Mouse (Mus musculus) forebrain, embryonic 15.5 days (tissue): ENCODE measurements at regions not wholly inside any gene's neighbourhood (a gene's known extent, or its start where the extent isn't known, plus 50 kb on each side); places are given as distances from the start of the nearest gene placed in this dataset.
"Not testable (repeated sequence)": the region's sequence is repeated elsewhere in the genome, so short reads cannot be mapped to it uniquely, and the experiment has no call there.

ENCODE experiments used
- ATAC-seq: fragments of 200-750 bp; cut with Nextera tagmentation; replicated peaks from 2 replicates; pipeline ENCODE4 v1.8.0; 2017; ENCODE audit warnings: mild to moderate bottlenecking, moderate TSS enrichment, moderate library complexity
- H3K27ac ChIP-seq: fragments of 300-500 bp; sonication (generic); replicated peaks from 2 replicates; pipeline ENCODE4 v1.5.1; 2015; ENCODE audit warnings: mild to moderate bottlenecking, inconsistent platforms
- H3K27me3 ChIP-seq: fragments of 300-500 bp; sonication (generic); 2 replicates; pipeline ENCODE4 v1.6.1; 2015; ENCODE audit warnings: inconsistent platforms
- H3K36me3 ChIP-seq: fragments of 300-500 bp; sonication (generic); 2 replicates; pipeline ENCODE4 v1.6.1; 2015; ENCODE audit warnings: mild to moderate bottlenecking, inconsistent platforms
- H3K4me1 ChIP-seq: fragments of 300-500 bp; sonication (generic); 2 replicates; pipeline ENCODE4 v1.6.1; 2015; ENCODE audit warnings: inconsistent platforms
- H3K4me2 ChIP-seq: fragments of 300-500 bp; sonication (generic); replicated peaks from 2 replicates; pipeline ENCODE4 v1.6.1; 2015; ENCODE audit warnings: mild to moderate bottlenecking, inconsistent platforms
- H3K4me3 ChIP-seq: fragments of 300-500 bp; sonication (generic); 2 replicates; pipeline ENCODE4 v1.5.1; 2015; ENCODE audit warnings: mild to moderate bottlenecking, inconsistent platforms
- H3K9ac ChIP-seq: fragments of 300-500 bp; sonication (generic); replicated peaks from 2 replicates; pipeline ENCODE4 v1.6.1; 2015; ENCODE audit warnings: mild to moderate bottlenecking, inconsistent platforms
- H3K9me3 ChIP-seq: fragments of 300-500 bp; sonication (generic); 2 replicates; pipeline ENCODE4 v1.6.1; 2016; ENCODE audit warnings: inconsistent platforms
- WGBS: fragments of 180-500 bp; shearing (Covaris S2); methylation state at CpG from one replicate; pipeline ENCODE4 v1.1.7; 2015; ENCODE audit warnings: mixed read lengths; 5-methylcytosine and 5-hydroxymethylcytosine counted together

- Histone ChIP-seq H3K27ac (no peak overlapping the region), H3K4me2 (no peak overlapping the region), H3K36me3 (no peaks in the 10 kb centered on the region), H3K4me3 (no peak overlapping the region), H3K9ac (no peak overlapping the region), H3K4me1 (no peaks in the 10 kb centered on the region), H3K9me3 (no peaks in the 10 kb centered on the region), H3K27me3 (no peaks in the 10 kb centered on the region)
- WGBS: 87% methylated on average over 5 of the region's 5 CpGs
- no peak for ATAC-seq
These were observed 260.2 kb upstream of the Rgs17 start for GRCm38 (mm10) chr10:6182400-6182799.

- not testable (repeated sequence) for H3K4me1 ChIP-seq, H3K9me3 ChIP-seq, H3K4me2 ChIP-seq, H3K27ac ChIP-seq, ATAC-seq, H3K9ac ChIP-seq, H3K4me3 ChIP-seq, H3K36me3 ChIP-seq, H3K27me3 ChIP-seq
- WGBS: 0% methylated on average over 1 of the region's 1 CpGs
These were observed 242.1 kb upstream of the Rgs17 start for GRCm38 (mm10) chr10:6164311-6164710.

- no peak for ATAC-seq
These were observed 234.7 kb upstream of the Rgs17 start for GRCm38 (mm10) chr10:6156941-6157340.

GRCm38 (mm10) chr10:6134091-6134490, 211.9 kb upstream of the Rgs17 start:
- no peak overlapping the region for H3K4me2 ChIP-seq
- H3K36me3 ChIP-seq: no peaks in the 10 kb centered on the region
- H3K4me3 ChIP-seq: no peak overlapping the region
- no peak for ATAC-seq
- H3K27ac ChIP-seq: no peak overlapping the region
- H3K4me1 ChIP-seq: no peaks in the 10 kb centered on the region
- no peaks in the 10 kb centered on the region for H3K27me3 ChIP-seq
- no peaks in the 10 kb centered on the region for H3K9me3 ChIP-seq
- no peak overlapping the region for H3K9ac ChIP-seq

More at GRCm38 (mm10) chr10:6156941-6157340, 234.7 kb upstream of the Rgs17 start:
- WGBS: 58% methylated on average over 6 of the region's 6 CpGs
- H3K27me3 ChIP-seq: no peaks in the 10 kb centered on the region
- H3K4me1 ChIP-seq: no peaks in the 10 kb centered on the region
- H3K27ac ChIP-seq: no peak overlapping the region
- H3K4me3 ChIP-seq: no peak overlapping the region
- H3K9ac ChIP-seq: no peak overlapping the region
- H3K9me3 ChIP-seq: no peaks in the 10 kb centered on the region
- no peak overlapping the region for H3K4me2 ChIP-seq
- H3K36me3 ChIP-seq: no peaks in the 10 kb centered on the region

GRCm38 (mm10) chr10:6124423-6124822, 202.2 kb upstream of the Rgs17 start:
- H3K4me3 ChIP-seq, H3K9me3 ChIP-seq, H3K36me3 ChIP-seq, H3K9ac ChIP-seq, H3K27ac ChIP-seq, H3K4me2 ChIP-seq, H3K4me1 ChIP-seq, H3K27me3 ChIP-seq: not testable (repeated sequence)
- peak; percentile 60 for ATAC-seq

GRCm38 (mm10) chr10:6114883-6115622, 192.9 kb upstream of the Rgs17 start:
- ATAC-seq: peak; percentile 95
- no peaks in the 10 kb centered on the region for H3K9me3 ChIP-seq
- no peak overlapping the region for H3K4me3 ChIP-seq
- peaks cover 10% of the 10 kb centered on the region for H3K4me1 ChIP-seq
- H3K4me2 ChIP-seq: no peak overlapping the region
- no peak overlapping the region for H3K9ac ChIP-seq
- 38% methylated on average over 7 of the region's 7 CpGs for WGBS
- no peaks in the 10 kb centered on the region for H3K36me3 ChIP-seq
- no peaks in the 10 kb centered on the region for H3K27me3 ChIP-seq
- H3K27ac ChIP-seq: 0 out of 2 replicates have a peak overlapping the region, but pooled peaks have one; percentile 19
